Mouse (Mus musculus) cerebellum, postnatal 10 days (tissue): ENCODE measurements around the gene Msantd3.

Source experiments
- DNase-seq, 2 experiments: peaks; one replicate each; pipeline ENCODE4 v3.0.0; 2021; ENCODE audit warnings: mixed read lengths in 2 of 2

Gene Msantd3

DNA sequence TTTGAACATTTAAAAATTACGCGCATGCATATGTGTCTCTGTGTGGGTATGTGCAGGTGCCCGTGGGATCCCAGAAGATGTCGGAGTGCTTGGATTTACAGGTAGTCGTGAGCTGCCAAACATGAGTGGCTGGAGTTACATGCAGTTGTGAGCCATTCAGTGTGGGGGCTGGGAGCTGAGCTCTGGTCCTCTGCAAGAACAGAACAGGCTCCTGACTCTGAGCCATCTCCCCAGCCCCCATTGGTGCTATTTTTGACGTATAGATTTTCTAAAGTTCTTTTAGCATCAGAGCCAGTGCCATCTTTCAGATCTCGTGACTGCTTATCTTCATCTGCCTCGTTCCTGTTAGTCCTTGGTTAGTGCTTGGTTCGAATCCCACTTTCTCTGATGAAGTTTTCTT, 69.8 kb downstream of the Msantd3 start:
- DNase-seq: no peak

DNA sequence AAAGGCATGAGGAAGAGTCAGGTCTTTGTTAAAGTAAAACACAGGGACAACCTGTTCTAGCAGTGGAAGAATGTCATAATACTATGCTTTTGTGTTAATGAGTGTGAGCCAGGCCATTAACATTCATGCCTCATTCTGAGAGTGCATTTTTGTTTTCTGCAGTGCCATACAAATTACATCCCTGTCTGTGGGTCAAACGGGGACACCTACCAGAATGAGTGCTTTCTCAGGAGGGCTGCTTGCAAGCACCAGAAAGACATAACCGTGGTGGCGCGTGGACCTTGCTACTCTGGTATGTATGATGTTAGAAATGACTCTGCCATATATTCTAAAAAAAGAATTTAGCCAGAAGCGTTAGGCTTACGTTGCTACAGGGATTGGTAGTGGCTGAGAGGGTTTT, 70.5 kb downstream of the Msantd3 start:
- DNase-seq: no peak
